Mouse (Mus musculus): ENCODE results near the gene Ier3. TPM values are rescaled to one million over a fixed set of nuclear protein-coding genes. Genes with fewer than 3 reads are reported as not detected.
A peak's percentile ranks its signal among the peaks of the same experiment; 100 is the strongest.

Ier3 gene
- polyA plus RNA-seq, 1 experiment: 6.2 TPM

- Histone ChIP-seq H3K4me3 (ENCODE audit: control insufficient read depth, insufficient read depth, low read length) (peak overlapping the region; percentile 96), H3K27ac (ENCODE audit: control insufficient read depth, insufficient read depth, low read length) (peak overlapping the region; percentile 88), H3K36me3 (ENCODE audit: control insufficient read depth, insufficient read depth, low read length) (no peaks in the 10 kb centered on the region), H3K4me1 (replicated peaks; ENCODE audit: control insufficient read depth, insufficient read depth, low read length) (peaks cover 42% of the 10 kb centered on the region), H3K27me3 (ENCODE audit: control insufficient read depth, insufficient read depth, low read length) (no peaks in the 10 kb centered on the region)
- no peak for TF ChIP-seq CTCF (IDR thresholded peaks at IDR 0.05; ENCODE audit: borderline replicate concordance, control insufficient read depth, extremely low read depth, insufficient read depth, low read length, poor library complexity)
- TF ChIP-seq POLR2A (IDR thresholded peaks at IDR 0.05; ENCODE audit: control insufficient read depth, extremely low read depth, insufficient read depth, low read length, poor library complexity): peak; percentile 29; the same call in 1 of the 2 replicates
- DNase-seq: peak; percentile 69
- 4% methylated on average over 17 of the region's 17 CpGs for WGBS
Observed at GRCm38 (mm10) chr17:35868165-35868820, 46.8 kb downstream of the Ier3 start.

GRCm38 (mm10) chr17:35868961-35869345 is 47.5 kb downstream of the Ier3 start:
- H3K36me3 ChIP-seq (ENCODE audit: control insufficient read depth, insufficient read depth, low read length): peaks cover under 1% of the 10 kb centered on the region; the same call in 1 of the 2 replicates
- H3K4me3 ChIP-seq (ENCODE audit: control insufficient read depth, insufficient read depth, low read length): peak overlapping the region; percentile 96
- TF ChIP-seq CTCF (IDR thresholded peaks at IDR 0.05; ENCODE audit: borderline replicate concordance, control insufficient read depth, extremely low read depth, insufficient read depth, low read length, poor library complexity) (no peak), POLR2A (IDR thresholded peaks at IDR 0.05; ENCODE audit: control insufficient read depth, extremely low read depth, insufficient read depth, low read length, poor library complexity) (no peak)
- H3K27me3 ChIP-seq (ENCODE audit: control insufficient read depth, insufficient read depth, low read length): no peaks in the 10 kb centered on the region
- peaks cover 46% of the 10 kb centered on the region for H3K4me1 ChIP-seq (replicated peaks; ENCODE audit: control insufficient read depth, insufficient read depth, low read length)
- no peak for DNase-seq
- WGBS: 1% methylated on average over 7 of the region's 7 CpGs
- peak overlapping the region; percentile 88 for H3K27ac ChIP-seq (ENCODE audit: control insufficient read depth, insufficient read depth, low read length)

DNA sequence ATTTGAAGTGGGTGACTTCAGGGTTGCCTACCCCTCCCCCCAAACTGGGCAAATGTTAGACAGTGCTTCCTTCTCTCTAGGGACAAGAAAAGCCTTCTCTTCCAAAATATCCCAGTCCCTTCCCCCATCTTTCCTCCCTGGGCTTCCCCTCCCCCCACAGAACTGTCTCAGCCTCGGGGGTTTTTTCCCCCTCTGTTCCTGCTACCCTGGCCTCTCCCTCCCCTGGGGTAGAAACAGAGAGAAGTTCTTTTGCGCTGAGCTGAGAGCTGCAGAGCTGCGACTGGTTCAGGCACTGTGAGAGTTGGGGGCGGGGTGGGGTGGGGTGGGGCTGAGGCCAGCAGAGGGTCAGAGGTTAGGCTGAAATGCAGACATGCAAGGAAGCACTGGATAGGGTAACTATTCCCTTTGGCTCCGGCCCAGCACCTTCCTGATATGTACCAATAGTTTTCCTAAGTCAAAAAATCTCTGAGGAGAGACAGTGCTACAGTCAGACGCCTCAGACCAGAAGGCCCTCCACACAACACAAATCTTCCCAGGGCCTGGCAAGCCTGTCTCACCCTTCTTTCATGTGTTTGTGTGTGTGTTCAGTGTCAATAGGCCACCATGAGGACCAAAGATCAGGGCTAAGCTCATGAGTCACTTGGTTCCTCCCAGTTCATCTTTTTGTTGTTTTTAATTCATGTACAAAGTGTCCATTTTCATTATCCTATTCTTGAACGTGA is 48.0 kb downstream of the Ier3 start:
- TF ChIP-seq POLR2A (IDR thresholded peaks at IDR 0.05; ENCODE audit: control insufficient read depth, extremely low read depth, insufficient read depth, low read length, poor library complexity) (0 out of 2 replicates have a peak, but pooled peaks have one; percentile 38), CTCF (IDR thresholded peaks at IDR 0.05; ENCODE audit: borderline replicate concordance, control insufficient read depth, extremely low read depth, insufficient read depth, low read length, poor library complexity) (no peak)
- Histone ChIP-seq H3K27me3 (ENCODE audit: control insufficient read depth, insufficient read depth, low read length) (no peaks in the 10 kb centered on the region), H3K4me3 (ENCODE audit: control insufficient read depth, insufficient read depth, low read length) (peak overlapping the region; percentile 96), H3K4me1 (replicated peaks; ENCODE audit: control insufficient read depth, insufficient read depth, low read length) (peaks cover 46% of the 10 kb centered on the region), H3K36me3 (ENCODE audit: control insufficient read depth, insufficient read depth, low read length) (peaks cover 6% of the 10 kb centered on the region), H3K27ac (ENCODE audit: control insufficient read depth, insufficient read depth, low read length) (peak overlapping the region; percentile 88)
- WGBS: under 1% methylated on average over 7 of the region's 7 CpGs
- DNase-seq: peak; percentile 47

- no peak for TF ChIP-seq POLR2A (IDR thresholded peaks at IDR 0.05; ENCODE audit: control insufficient read depth, extremely low read depth, insufficient read depth, low read length, poor library complexity)
- no peak; the same call in 1 of the 2 replicates for TF ChIP-seq CTCF (IDR thresholded peaks at IDR 0.05; ENCODE audit: borderline replicate concordance, control insufficient read depth, extremely low read depth, insufficient read depth, low read length, poor library complexity)
- Histone ChIP-seq H3K36me3 (ENCODE audit: control insufficient read depth, insufficient read depth, low read length) (peaks cover 14% of the 10 kb centered on the region), H3K4me3 (ENCODE audit: control insufficient read depth, insufficient read depth, low read length) (peak overlapping the region; percentile 96), H3K27me3 (ENCODE audit: control insufficient read depth, insufficient read depth, low read length) (no peaks in the 10 kb centered on the region), H3K4me1 (replicated peaks; ENCODE audit: control insufficient read depth, insufficient read depth, low read length) (peaks cover 39% of the 10 kb centered on the region), H3K27ac (ENCODE audit: control insufficient read depth, insufficient read depth, low read length) (peak overlapping the region; percentile 88)
- WGBS: 3% methylated on average over 9 of the region's 9 CpGs
- peak; percentile 85 for DNase-seq
Observed at GRCm38 (mm10) chr17:35870151-35870883, 48.8 kb downstream of the Ier3 start.

DNA sequence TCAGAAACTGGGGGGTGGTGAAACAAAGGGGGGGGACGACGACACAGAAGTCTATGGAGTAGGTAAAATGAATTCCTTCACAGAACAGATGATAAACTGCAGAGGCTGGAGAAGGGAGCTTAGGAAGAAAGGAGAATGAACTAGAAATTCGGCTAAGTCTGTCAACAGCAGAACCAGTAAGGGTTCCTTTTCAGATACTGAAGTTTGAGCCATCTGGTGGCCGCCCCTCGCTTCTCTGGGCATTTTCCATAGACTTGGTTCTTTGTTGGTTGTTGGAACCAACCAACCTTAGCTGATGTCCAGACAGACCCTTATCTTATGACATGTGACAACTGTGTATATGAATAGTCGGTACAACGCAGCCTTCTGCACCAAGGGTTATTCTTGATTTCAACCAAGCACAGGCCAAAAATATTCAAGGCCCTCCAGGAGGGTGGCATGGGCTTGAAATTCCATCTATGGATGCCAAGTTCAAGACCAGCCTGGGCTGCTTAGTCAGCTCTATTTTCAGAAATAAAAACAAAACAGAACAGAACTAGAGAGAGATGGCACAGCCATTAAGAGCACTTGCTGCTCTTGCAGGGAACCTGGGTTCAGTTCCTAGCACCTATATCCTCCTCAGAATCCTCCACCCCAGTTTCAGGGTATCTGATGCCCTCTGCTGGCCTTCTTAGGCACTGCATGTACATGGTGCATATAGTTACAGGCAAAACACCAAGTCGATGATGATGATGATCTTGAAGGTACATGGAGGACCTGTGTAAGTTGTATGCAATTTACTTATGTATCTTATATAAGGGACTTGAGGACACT is 49.6 kb downstream of the Ier3 start:
- Histone ChIP-seq H3K4me1 (replicated peaks; ENCODE audit: control insufficient read depth, insufficient read depth, low read length) (peaks cover 34% of the 10 kb centered on the region), H3K27me3 (ENCODE audit: control insufficient read depth, insufficient read depth, low read length) (no peaks in the 10 kb centered on the region), H3K27ac (ENCODE audit: control insufficient read depth, insufficient read depth, low read length) (peak overlapping the region; percentile 88), H3K4me3 (ENCODE audit: control insufficient read depth, insufficient read depth, low read length) (peak overlapping the region; percentile 96), H3K36me3 (ENCODE audit: control insufficient read depth, insufficient read depth, low read length) (peaks cover 18% of the 10 kb centered on the region)
- DNase-seq: peak; percentile 49
- 38% methylated on average over 8 of the region's 8 CpGs for WGBS
- TF ChIP-seq CTCF (IDR thresholded peaks at IDR 0.05; ENCODE audit: borderline replicate concordance, control insufficient read depth, extremely low read depth, insufficient read depth, low read length, poor library complexity) (no peak), POLR2A (IDR thresholded peaks at IDR 0.05; ENCODE audit: control insufficient read depth, extremely low read depth, insufficient read depth, low read length, poor library complexity) (no peak)

Other genes starting within 250 kb of the Ier3 start
- gene Sfta2, start 220.1 kb upstream of the Ier3 start, polyA plus RNA-seq (2012; rRNA removed): 0.82 and 1.3 TPM in 2 replicates
- gene Gm9573, start 195.0 kb upstream of the Ier3 start, polyA plus RNA-seq (2012; rRNA removed): 0.09 and 0.23 TPM in 2 replicates
- gene Mucl3, start 178.0 kb upstream of the Ier3 start, polyA plus RNA-seq (2012; rRNA removed): 0.05 and 0.11 TPM in 2 replicates
- 153 and 171 TPM in 2 replicates for gene Vars2, start 154.1 kb upstream of the Ier3 start, polyA plus RNA-seq (2012; rRNA removed)
- gene Gtf2h4, start 147.9 kb upstream of the Ier3 start, polyA plus RNA-seq (2012; rRNA removed): 317 and 352 TPM in 2 replicates
- 33.6 and 43.6 TPM in 2 replicates for gene Ddr1, start 117.1 kb upstream of the Ier3 start, polyA plus RNA-seq (2012; rRNA removed)
- gene Flot1, start 1.5 kb downstream of the Ier3 start, polyA plus RNA-seq (2012; rRNA removed): 62.4 and 70.4 TPM in 2 replicates
- gene Tubb5, start 16.6 kb downstream of the Ier3 start, polyA plus RNA-seq (2012; rRNA removed): 1,522 and 2,049 TPM in 2 replicates
- gene Mdc1, start 19.8 kb downstream of the Ier3 start, polyA plus RNA-seq (2012; rRNA removed): 17.4 and 22.4 TPM in 2 replicates
- gene Nrm, start 39.6 kb downstream of the Ier3 start, polyA plus RNA-seq (2012; rRNA removed): 82.8 and 111 TPM in 2 replicates
- gene Ppp1r18, start 43.9 kb downstream of the Ier3 start, polyA plus RNA-seq (2012; rRNA removed): 174 and 176 TPM in 2 replicates
- gene Dhx16, start 58.1 kb downstream of the Ier3 start, polyA plus RNA-seq (2012; rRNA removed): 174 and 182 TPM in 2 replicates
- gene 2310061I04Rik, start 75.7 kb downstream of the Ier3 start, polyA plus RNA-seq (2012; rRNA removed): 73.4 and 86.8 TPM in 2 replicates
- 63.9 and 64.9 TPM in 2 replicates for gene Atat1, start 88.4 kb downstream of the Ier3 start, polyA plus RNA-seq (2012; rRNA removed)
- gene Mrps18b, start 94.7 kb downstream of the Ier3 start, polyA plus RNA-seq (2012; rRNA removed): 67.6 and 69.7 TPM in 2 replicates
- 63.0 and 65.6 TPM in 2 replicates for gene Ppp1r10, start 94.8 kb downstream of the Ier3 start, polyA plus RNA-seq (2012; rRNA removed)
- 128 and 132 TPM in 2 replicates for gene Abcf1, start 148.1 kb downstream of the Ier3 start, polyA plus RNA-seq (2012; rRNA removed)
- gene Gnl1, start 158.2 kb downstream of the Ier3 start, polyA plus RNA-seq (2012; rRNA removed): 37.9 and 45.5 TPM in 2 replicates
- 35.5 and 42.6 TPM in 2 replicates for gene Prr3, start 158.6 kb downstream of the Ier3 start, polyA plus RNA-seq (2012; rRNA removed)
- gene H2-T24, start 198.9 kb downstream of the Ier3 start, polyA plus RNA-seq (2012; rRNA removed): 15.0 and 20.4 TPM in 2 replicates
- gene H2-T23, start 211.2 kb downstream of the Ier3 start, polyA plus RNA-seq (2012; rRNA removed): 380 and 457 TPM in 2 replicates
- gene H2-T22, start 221.1 kb downstream of the Ier3 start, polyA plus RNA-seq (2012; rRNA removed): 105 and 119 TPM in 2 replicates
- 0.22 TPM in 1 of 2 replicates, not detected in the other for gene Gm6034, start 221.3 kb downstream of the Ier3 start, polyA plus RNA-seq (2012; rRNA removed)
- 0.39 and 0.61 TPM in 2 replicates for gene Gm11127, start 236.7 kb downstream of the Ier3 start, polyA plus RNA-seq (2012; rRNA removed)